Mouse (Mus musculus) cerebellum, postnatal 36 days (tissue): ENCODE data around the gene Cd63.

Source experiments
- DNase-seq, 2 experiments: peaks; one replicate each; pipeline ENCODE4 v3.0.0; 2021 to 2022; ENCODE audit warnings: mixed read lengths in 2 of 2

Gene Cd63

GRCm38 (mm10) chr10:128931441-128931840 is 30.7 kb downstream of the Cd63 start:
- DNase-seq, result no peak

DNA sequence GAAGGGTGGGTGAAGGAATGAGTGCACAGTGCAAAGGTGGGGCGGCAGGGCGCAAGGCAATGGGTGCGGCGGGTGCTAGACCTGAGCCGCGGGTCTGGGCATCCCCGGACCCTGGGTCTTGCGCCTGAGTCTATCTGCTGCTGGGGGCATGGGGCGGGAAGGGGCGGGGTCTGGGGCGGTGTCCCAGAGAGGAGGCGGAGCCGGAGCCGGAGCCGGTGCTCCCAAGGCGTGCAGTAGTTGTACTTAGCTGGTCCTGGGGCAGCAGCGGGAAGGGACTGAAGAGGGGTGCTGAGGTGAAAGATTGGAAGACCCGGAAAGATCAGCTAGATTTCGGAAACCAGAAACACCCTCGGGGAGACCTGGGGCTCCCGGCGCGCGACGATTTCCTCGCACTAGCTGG is 32.8 kb downstream of the Cd63 start, which contains the start of gene Itga7:
Gene Itga7 (plus strand): TSS at position 245 of the 400 bp plus-strand sequence.
- DNase-seq, result peak; percentile 57 to 71

DNA sequence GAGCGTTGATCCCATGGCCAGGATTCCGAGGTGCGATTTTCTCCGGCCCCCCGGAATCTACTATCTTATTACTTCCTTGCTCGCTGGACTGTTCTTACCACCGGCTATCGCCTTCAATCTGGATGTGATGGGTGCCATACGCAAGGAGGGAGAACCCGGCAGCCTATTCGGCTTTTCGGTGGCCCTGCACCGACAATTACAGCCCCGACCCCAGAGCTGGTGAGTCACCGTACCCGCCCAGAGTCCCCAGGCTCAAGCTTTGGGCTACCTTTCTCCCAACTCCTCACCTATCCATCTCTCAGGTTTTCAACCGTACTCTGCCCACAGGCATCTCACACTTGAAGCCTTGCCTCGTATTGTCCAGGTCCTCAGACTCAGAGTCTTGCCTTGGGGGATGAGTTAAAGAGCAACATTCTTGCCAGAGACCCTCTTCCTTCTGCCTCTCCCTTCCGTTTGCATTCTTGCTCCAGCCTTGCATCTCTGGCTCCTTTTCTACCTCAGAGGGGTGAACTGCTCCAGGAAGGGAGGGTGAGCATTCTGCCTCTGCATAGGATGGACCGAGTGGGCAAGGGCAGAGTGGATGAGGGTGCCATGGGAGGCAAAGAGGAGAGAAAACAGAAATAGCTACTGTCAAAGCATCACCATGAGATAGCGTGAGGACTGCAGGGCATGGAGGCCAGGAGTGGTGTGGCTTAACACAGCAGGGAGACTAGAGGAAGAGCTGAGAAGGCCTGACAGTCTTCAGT is 33.4 kb downstream of the Cd63 start:
- DNase-seq, result peak; percentile 27 to 46

GRCm38 (mm10) chr10:128934997-128935787 is 34.4 kb downstream of the Cd63 start:
- DNase-seq, result no peak

DNA sequence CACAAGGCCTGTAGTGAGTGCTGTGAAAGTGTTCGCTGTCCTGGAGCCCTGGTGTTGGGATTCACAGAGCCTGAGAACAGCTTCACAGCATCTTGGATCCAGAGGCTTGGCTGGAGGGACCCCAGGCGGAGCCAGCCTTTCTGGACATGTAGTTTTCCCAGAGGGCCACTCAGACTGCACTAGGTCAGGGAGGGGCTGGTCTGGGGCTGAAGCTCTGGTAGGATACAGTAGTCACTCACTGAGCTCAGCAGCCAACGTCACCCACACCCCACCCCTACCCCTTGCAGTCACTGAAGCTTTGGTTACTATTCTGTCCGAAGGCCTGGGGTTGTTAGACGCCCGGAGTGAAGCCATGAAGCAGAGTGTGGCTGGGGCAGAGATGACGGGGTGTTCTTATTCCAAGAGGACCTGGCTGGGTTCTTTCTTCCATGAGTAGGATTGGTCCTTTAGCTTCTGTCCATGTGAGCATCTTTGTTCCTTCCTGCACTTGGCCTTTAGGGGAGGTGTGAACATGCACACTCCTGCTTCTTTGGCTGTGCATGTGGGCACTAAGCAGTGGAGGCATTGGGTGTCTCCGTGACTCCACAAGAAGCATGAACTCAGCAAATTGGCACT is 35.1 kb downstream of the Cd63 start:
- DNase-seq, result peak in 1 of 2 experiments; percentile 28

GRCm38 (mm10) chr10:128937756-128938390 is 37.1 kb downstream of the Cd63 start:
- peak in 1 of 2 experiments; percentile 31 for DNase-seq

GRCm38 (mm10) chr10:128938457-128938856 is 37.7 kb downstream of the Cd63 start:
- DNase-seq, result peak; percentile 91 to 95

GRCm38 (mm10) chr10:128938974-128939373 is 38.2 kb downstream of the Cd63 start:
- DNase-seq, result peak in 1 of 2 experiments; percentile 34

GRCm38 (mm10) chr10:128940475-128941061 is 39.8 kb downstream of the Cd63 start:
- no peak for DNase-seq

GRCm38 (mm10) chr10:128945675-128946074 is 44.9 kb downstream of the Cd63 start:
- peak; percentile 43 to 62 for DNase-seq

- no peak for DNase-seq
Observed at GRCm38 (mm10) chr10:128947496-128947895, 46.7 kb downstream of the Cd63 start.

GRCm38 (mm10) chr10:128950208-128950887 is 49.6 kb downstream of the Cd63 start:
- DNase-seq, result no peak

DNA sequence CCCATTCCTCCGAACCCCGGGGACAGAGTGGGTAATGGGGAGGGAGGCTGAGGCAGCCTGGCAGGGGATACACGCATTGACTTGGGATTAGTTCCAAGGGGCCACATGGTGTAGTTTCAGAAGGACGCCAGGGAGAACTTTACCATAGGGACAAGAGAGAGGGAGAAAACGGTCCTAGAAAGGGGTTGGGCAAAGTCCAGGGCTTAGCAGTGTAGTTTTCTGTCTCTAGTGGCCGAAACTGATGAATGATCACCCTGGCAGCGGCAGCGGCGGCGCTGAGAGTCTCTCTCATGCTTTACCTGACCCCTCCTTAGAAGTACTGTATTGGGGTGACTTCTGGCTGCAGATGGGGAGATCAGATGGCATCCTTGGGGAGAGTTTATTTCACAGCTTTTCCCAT is 57.6 kb downstream of the Cd63 start:
- DNase-seq, result no peak

DNA sequence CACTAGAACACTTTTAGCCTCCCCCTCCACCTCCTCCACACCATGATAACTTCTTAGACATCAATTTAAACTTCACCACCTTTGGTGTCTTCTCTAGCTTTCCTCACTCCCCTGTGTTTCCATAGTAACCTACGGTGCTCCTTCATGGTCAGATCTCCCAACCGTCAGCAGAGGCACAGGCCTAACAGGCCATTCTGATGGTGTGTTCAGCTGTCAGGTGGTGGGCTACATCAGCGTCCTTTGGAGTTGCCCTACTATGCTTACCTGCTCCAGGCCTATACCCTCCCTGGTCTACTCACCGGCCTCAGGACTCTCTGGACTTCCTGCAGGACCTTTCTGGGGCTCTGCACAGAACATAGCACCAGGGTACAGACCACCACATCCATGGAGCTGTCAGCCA is 59.4 kb downstream of the Cd63 start:
- DNase-seq, result no peak

DNA sequence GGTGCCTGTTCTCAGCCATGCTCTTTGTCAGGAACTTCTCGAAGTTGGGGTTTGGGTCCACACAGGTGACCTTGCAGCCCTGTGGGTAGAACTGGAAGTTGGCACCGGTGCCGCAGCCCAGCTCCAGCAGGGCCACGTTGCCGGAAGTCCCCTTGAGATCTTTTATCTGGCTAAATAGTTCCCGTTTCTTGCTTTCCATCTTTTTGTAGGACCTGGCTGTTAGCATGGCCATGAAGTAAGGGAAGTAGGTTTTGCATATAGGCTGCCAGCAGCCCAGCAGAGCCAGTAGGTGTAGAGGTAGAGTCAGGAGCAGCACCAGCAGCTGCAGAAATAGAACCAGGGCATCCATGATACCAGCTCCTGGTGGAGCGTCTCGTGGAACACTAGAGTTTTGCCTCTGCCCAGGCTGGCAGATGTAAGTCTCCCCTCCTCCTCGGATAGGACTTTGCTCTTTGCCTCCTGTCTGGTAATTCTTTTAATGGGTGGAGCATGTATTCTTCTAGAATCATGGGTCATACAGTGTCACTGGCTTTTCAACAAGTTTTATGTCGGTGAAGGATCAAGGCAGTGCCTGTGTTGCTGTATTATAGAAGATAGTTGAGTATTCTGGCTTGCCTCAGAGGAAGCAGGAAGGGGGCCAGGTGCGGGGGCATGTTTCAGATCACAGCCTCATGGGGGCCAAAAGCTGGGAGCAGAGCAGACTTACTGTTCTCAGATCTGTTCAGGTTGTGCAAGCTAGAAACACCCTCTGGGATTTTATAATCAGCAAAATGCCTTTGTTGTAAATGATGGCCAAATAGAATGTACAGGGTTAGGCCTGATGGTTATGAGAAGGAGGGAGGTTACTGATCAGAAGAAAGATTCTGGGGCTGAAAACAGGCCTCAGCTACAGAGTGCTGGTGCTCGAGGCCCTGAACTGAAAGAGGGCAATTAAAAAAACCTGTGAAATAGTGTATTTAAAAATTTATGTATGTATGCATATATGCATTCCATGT is 60.1 kb downstream of the Cd63 start, which contains the start of gene Mettl7b:
Gene Mettl7b (minus strand): TSS at position 399 of the 995 bp plus-strand sequence.
- DNase-seq, result no peak
